Mouse (Mus musculus) kidney, postnatal 25 days (tissue): ENCODE data around the gene Ube2o.
"Not testable (repeated sequence)": the region's sequence is repeated elsewhere in the genome, so short reads cannot be mapped to it uniquely, and the experiment has no call there.

Experiments used
- DNase-seq, 2 experiments: peaks; one replicate each; pipeline ENCODE4 v3.0.0; 2021; ENCODE audit warnings: mixed read lengths in 2 of 2

The Ube2o gene

DNA sequence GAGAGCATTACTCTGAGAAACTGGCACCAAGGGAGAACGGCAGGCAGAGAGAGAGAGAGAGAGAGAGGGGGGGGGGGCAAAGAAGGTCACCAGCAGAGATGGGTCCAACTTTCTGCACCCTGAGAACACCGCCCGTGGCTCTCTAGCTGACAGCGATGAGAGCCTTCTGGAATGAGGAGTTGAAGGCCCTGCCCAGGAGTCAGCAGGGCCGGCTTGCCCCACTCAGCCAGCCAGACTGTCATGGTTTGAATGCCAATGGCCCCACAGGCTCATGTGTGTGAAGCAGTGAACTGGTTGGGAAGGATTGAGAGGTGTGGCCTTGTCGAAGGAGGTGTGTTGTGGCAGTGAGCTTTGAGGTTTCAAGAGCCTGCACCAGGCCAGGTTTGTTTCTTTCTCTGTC is 32.0 kb upstream of the Ube2o start:
- DNase-seq = no peak

GRCm38 (mm10) chr11:116612554-116612953 is 31.3 kb upstream of the Ube2o start:
- no peak for DNase-seq

- no peak for DNase-seq
Measured at GRCm38 (mm10) chr11:116611883-116612282, 30.6 kb upstream of the Ube2o start.

- DNase-seq = not testable (repeated sequence)
Measured at GRCm38 (mm10) chr11:116611168-116611567, 29.9 kb upstream of the Ube2o start.

- no peak for DNase-seq
Measured at GRCm38 (mm10) chr11:116609965-116610630, 28.9 kb upstream of the Ube2o start.

DNA sequence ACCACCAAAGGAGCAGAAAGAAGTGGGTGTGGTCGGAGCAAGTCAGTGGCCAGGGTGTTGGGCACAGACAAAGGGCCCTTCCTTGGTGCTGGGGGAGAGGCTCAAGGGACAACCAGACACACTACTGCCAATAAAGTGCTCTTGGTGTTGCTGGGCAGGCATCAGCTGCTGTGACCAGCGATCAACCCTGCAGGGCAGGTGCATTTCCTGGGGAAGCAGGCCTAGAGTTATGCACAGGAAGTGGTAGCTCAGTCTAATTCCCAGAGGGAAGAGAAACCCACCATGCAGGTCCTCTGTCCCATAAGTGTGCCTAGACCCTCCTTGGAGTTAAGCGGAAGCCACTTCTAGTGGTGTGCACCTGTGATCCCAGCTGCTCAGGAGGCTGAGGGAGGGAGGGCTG is 26.5 kb upstream of the Ube2o start:
- DNase-seq = no peak

DNA sequence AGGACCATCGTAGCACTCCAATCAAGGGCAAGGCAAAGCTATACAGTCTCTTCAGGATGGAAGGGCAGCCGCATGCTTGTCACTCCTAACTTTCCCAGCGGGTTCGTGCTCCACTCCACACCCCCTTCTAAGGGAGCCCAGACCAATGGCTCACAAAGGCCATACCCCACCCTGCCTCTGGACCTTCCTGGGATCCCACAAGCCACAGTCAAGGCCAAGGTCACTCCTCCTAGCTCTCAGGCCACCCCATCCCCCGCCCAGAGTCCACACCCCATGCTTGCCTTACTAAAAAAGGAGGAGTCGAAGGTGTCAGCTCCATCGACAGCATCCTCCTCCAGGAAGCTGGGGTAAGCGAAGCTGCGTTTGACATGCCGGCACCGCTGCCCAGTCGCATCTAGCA is 22.9 kb upstream of the Ube2o start:
- no peak for DNase-seq

GRCm38 (mm10) chr11:116603339-116603738 is 22.1 kb upstream of the Ube2o start:
- peak in 1 of 2 experiments; percentile 43 for DNase-seq

DNA sequence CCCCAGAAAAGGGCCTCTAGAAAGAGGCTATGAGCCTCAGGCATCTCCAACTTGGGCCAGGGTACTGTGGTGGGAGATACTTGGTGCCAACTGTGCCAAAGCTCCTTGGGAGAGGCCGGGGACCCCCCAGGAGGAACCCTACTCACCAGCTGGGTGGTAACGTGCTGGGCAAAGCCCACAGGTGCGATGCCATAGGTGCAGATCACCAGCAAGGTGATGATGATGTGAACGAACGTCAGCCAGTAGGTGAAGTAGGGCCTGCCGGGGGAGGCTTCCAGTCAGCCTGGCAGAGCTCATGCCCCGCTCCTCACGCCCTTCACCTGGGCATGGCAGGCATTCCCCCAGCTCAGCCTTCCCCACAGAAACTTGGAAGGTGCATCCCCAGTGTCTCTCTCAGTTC is 20.8 kb upstream of the Ube2o start:
- no peak for DNase-seq

DNA sequence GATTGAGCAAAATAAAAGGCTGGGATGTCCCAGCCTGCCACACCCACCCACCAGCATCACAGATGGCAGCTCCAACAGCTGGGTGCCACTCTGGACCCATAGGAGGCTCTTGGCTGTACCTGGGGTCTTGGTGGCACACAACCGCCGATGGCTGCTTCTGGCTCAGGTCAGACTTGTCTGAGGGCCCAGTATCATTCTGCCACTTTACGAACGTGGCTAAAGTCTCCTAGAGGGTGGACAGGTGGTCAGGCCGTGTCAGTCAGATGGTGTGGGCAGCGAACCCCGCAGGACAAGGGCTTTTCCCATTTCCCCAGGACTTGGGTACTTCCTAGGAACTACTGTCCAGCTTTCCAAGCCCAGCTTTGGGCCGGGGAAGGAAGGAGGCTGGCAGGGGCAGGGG is 19.9 kb upstream of the Ube2o start:
- DNase-seq = no peak

DNA sequence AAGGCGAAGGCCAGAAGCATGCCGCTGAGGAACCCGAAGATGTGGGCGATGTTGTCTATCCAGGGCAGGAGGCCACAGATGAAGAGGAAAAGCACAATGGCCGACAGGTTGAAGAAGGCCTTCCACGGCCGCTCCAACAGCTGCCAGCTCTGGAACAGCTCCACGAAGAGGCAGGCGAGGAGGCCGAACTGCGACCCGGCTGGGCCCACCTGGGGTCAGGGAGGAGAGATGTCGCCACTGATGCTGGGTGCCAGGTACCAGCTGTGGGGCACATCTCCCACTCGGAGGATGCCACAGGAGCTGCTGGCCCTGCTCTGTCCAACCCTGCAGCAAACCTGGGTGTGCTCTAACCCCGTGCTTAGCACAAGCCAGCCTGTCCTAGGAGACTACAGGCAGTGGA is 18.0 kb upstream of the Ube2o start:
- no peak for DNase-seq

DNA sequence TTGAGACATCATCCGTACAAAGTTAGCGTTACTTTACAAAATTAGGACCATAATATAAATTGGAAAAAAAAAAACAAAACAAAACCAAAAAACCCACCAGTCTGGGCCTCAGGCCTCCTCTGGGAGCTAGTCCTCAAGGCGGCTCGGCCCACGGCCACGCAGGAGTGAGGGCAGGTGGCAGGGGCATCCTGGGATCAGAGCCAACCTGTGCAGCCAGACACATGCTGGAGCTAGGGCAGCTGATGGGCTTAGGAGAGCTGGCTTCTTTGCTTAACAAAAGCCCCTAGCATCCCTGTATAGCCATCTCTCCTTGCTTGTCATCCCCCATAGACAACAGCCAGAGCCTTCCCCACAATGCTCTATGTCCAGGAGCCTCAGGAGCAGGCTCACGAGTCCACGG is 16.9 kb upstream of the Ube2o start:
- no peak for DNase-seq

DNA sequence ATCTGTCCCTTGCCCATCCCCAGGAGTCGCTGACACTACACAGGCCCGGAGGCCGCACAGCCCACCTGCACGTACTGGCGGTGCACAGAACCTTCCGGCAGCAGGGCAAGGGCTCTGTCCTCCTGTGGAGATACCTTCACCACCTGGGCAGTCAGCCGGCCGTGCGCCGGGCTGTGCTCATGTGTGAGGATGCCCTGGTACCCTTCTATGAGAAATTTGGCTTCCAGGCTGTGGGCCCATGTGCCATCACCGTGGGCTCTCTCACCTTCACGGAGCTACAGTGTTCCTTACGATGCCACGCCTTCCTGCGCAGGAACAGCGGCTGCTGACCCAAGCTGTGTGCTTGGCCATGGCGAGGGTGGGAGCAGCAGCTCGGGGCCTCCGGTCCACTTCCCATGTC is 15.5 kb upstream of the Ube2o start:
- no peak for DNase-seq

DNA sequence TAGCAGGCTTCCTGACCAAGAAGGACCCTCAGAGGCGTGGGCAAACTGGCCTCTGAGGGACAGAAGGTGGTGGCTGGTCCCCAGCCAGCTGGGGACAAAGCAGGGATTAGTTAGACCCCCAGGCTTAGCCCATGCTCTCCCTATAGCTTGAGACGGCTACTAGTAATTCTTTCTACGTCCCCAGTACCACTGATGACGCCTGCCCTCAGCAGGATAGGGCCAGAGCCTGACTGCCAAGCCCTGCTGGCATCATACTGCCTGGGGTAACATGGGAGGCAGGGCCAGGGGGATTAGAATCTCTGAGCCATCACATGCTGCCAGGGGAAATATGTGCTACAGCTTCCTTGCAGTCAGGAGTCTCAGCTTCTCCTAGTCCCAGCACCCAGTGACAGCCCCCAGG is 12.1 kb upstream of the Ube2o start:
- DNase-seq = no peak

- DNase-seq = peak; percentile 92 to 96
Measured at GRCm38 (mm10) chr11:116592428-116592827, 11.2 kb upstream of the Ube2o start.

GRCm38 (mm10) chr11:116591621-116592020 is 10.4 kb upstream of the Ube2o start:
- no peak for DNase-seq

DNA sequence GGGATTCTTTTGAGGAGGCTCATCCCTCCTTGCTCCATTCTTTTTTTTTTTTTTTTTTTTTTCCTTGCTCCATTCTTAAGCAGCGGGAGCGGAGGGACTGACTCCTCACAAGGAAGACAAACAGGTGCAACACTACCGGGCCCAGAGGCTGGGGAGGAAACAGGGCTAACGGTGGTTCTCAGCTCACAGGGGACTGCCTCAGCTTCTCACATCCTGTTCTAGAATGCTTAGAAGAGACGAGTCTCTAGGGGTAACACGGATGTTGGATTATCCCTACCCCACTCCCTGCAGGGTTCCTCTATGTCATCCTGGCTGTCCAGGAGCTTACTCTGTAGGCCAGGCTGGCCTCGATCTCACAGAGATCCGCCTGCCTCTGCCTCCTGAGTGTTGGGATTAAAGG is 8.3 kb upstream of the Ube2o start:
- no peak for DNase-seq

- DNase-seq = no peak
Measured at GRCm38 (mm10) chr11:116589020-116589531, 7.8 kb upstream of the Ube2o start.

DNA sequence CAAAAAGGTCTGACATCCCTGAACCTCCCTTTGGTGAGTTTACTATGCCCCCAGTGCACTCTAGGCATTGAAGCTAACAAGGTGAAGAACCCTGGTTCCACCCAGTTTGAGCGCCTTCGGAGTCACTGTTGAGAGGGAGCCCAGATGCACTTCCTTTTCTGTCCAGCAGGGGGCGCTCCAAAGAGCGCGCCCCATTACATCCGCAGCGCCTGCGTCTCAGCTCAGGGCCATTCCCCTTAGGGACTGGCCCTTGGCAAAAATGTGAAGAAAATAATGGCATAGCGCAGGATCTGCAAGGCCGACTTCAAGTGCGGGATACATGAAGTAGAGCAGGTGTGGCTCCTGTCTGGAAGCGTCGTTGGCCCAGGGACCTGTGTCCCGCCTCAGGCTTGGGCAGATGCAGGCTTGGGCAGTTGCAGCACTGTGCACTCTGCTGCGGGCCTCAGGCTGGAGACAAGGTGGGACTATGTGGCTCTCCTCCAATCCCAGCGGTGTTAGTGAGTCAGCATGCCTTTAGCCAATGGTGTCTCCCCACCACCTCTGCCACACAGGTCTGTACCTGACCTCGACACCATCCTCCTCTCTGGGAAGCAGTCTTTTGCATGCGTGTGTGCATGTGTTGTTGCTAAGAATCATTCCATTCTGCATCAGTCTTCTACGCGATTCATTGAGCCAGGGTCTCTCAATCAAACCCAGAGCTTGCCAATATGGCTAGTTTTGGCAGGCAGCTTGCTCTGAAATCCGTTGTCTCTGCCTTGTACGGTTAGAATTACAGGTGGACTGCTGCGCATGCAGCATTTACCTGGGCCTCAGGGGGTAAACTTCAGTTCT is 5.8 kb upstream of the Ube2o start:
- peak; percentile 71 to 80 for DNase-seq

DNA sequence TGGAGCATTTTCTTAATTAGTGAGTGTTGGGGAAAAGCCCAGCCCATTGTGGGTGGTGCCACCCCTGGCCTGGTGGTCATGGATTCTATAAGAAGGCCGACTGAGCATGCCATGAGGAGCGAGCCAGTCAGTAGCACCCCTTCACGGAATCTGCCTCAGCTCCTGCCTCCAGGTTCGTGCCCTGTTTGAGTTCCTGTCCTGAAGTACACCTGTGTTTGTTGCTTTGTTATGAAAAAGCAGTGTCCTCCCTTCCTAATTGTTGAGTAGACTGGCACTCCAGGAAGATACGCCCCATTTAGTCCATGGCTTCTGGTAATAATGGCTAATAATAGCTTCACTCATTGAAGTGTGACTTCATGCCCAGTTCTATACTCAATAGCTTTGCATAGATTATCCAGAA is 5.1 kb upstream of the Ube2o start, which contains the start of gene Aanat:
Aanat (plus strand) TSS at position 123 of the 400 bp plus-strand sequence.
- DNase-seq = no peak

- DNase-seq = no peak
Measured at GRCm38 (mm10) chr11:116585682-116586081, 4.4 kb upstream of the Ube2o start.

DNA sequence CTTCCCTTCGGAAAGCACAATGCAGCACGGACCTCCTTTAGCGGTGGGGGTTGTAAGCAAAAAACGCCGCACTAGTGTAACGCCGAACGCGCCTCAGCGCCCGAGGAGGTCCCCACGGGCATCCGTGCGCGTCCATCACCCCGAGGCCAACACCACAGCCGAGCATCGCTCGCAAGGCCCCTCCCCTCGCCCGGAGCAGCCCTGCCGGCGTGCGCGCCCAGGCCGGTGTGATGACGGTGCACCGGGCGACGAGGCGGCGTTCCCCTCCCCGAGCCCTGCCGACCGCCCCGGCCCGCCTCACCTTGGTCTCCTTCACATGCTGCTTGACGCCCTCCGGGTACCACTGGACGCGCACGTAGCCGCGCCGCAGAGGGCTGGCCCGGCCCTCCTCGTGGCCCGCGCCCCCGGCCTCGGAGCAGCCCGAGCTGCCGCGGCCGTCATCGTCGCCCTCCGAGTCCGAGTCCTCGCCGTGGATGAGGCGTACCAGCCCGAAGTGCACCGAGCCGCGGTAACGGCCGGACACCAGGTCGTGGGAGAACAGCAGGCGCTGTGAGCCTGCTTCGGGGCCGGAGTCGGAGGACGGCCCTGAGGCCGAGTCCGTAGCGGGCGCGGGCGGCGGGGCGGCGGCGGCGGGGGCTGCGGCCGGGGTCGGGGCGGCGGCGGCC is 404 bp downstream of the Ube2o start:
- DNase-seq = peak; percentile 44 to 67

DNA sequence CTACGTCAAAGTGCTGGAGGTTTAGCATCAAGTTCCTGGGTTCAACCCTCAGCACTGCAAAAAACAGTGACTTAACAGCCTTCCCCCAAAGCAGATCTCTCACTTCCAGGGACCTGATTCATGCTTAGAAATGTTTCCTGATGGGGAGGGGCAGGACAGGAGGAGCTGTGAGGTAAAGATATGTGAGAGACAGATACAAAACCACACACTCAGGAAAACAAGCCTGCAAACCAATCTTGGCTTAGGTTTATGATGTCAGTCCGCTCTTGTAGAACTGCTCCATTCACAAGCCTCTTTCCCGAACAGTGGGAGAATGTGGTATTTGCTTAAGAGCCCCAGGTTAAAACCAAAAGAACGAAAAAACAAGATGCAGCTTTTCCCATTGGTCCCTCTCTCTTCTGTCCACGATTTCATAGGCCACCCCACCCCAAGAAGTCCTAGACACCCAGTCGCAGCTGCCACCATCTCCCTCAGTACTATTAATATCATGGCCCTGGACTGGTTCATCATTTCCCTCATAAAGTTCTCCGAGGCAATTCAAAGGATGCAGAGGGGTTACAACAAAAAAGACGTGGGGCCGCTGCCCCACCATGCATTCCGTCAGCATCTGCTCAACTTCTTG is 1.1 kb downstream of the Ube2o start:
- no peak for DNase-seq
